Mouse (Mus musculus): ENCODE measurements around the gene Pphln1.

Gene Pphln1

GRCm38 (mm10) chr15:93538551-93539205 is 140.5 kb downstream of the Pphln1 start:
- DNase-seq (ENCODE audit: low spot score in 2 of 2) = no peak

- no peak for DNase-seq (ENCODE audit: low spot score in 2 of 2)
Measured at GRCm38 (mm10) chr15:93539415-93539814, 141.3 kb downstream of the Pphln1 start.

Measured in thymus, postnatal 10 days (tissue).